Mouse (Mus musculus) forebrain, embryonic 15.5 days (tissue): ENCODE results near the gene Bcl2l15. TPM values are rescaled to one million over a fixed set of nuclear protein-coding genes. Genes with fewer than 3 reads are reported as not detected.
"Not testable (repeated sequence)": the region's sequence is repeated elsewhere in the genome, so short reads cannot be mapped to it uniquely, and the experiment has no call there.

Source experiments
- ATAC-seq: fragments of 200-750 bp; cut with Nextera tagmentation; replicated peaks from 2 replicates; pipeline ENCODE4 v1.8.0; 2017; ENCODE audit warnings: mild to moderate bottlenecking, moderate TSS enrichment, moderate library complexity
- H3K27ac ChIP-seq: fragments of 300-500 bp; sonication (generic); replicated peaks from 2 replicates; pipeline ENCODE4 v1.5.1; 2015; ENCODE audit warnings: mild to moderate bottlenecking, inconsistent platforms
- H3K27me3 ChIP-seq: fragments of 300-500 bp; sonication (generic); 2 replicates; pipeline ENCODE4 v1.6.1; 2015; ENCODE audit warnings: inconsistent platforms
- H3K36me3 ChIP-seq: fragments of 300-500 bp; sonication (generic); 2 replicates; pipeline ENCODE4 v1.6.1; 2015; ENCODE audit warnings: mild to moderate bottlenecking, inconsistent platforms
- H3K4me1 ChIP-seq: fragments of 300-500 bp; sonication (generic); 2 replicates; pipeline ENCODE4 v1.6.1; 2015; ENCODE audit warnings: inconsistent platforms
- H3K4me2 ChIP-seq: fragments of 300-500 bp; sonication (generic); replicated peaks from 2 replicates; pipeline ENCODE4 v1.6.1; 2015; ENCODE audit warnings: mild to moderate bottlenecking, inconsistent platforms
- H3K4me3 ChIP-seq: fragments of 300-500 bp; sonication (generic); 2 replicates; pipeline ENCODE4 v1.5.1; 2015; ENCODE audit warnings: mild to moderate bottlenecking, inconsistent platforms
- H3K9ac ChIP-seq: fragments of 300-500 bp; sonication (generic); replicated peaks from 2 replicates; pipeline ENCODE4 v1.6.1; 2015; ENCODE audit warnings: mild to moderate bottlenecking, inconsistent platforms
- H3K9me3 ChIP-seq: fragments of 300-500 bp; sonication (generic); 2 replicates; pipeline ENCODE4 v1.6.1; 2016; ENCODE audit warnings: inconsistent platforms
- WGBS: fragments of 180-500 bp; shearing (Covaris S2); methylation state at CpG from one replicate; pipeline ENCODE4 v1.1.7; 2015; ENCODE audit warnings: mixed read lengths; 5-methylcytosine and 5-hydroxymethylcytosine counted together
- polyA plus RNA-seq: library from polyadenylated mRNA; unstranded; fragments of >200 nt; fragmentation: Nextera tagmentation; extraction: Ambion mirVana; gene quantifications from 2 replicates; pipeline ENCODE4 v1.2.1, GENCODE M21; 2015

The Bcl2l15 gene
- polyA plus RNA-seq, 1 experiment from 2014 or later = 0.11 TPM

DNA sequence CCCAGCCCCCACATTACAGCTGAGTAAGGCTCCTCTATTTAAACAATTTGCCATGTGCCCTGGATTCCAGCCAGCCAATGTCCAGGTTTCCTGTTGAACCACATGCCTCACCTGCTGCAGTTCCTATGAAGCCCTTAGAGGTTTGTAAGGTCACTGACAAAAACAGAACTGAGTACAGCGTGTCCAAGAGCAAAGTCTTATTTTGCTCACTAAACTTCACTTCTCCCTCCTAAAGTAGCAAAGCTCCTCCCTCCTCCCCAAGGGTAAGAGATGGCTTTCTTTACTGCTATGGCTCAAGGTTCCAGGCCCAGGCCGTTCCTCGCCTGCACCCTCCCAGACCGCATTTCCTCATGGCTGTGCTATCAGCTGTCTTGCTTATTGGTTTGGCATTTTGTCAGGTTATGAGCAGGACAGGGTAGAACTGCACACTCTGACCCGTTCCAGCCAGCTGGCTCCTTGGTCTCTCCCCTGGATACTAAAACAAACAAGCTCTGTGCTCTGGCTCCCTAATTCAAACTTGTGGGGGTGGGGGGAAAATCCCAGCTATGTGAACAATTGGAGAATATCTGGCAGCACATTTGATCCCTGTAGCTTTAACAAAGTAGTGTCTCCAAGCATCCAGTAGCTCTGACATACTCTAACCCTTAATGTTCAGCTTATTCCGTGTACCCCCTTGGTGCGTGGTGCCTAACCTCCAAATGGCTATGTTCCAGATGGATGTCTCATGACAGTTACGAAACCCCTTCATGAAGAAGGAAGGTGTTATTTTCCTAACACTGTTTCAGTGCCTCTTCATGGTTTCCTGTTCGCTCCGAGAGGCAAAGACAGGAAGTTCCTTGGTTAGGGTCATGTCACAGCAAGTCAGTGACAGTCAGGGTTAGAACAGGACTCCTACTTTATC lies 30.5 kb upstream of the Bcl2l15 start:
- Histone ChIP-seq H3K4me3 (no peak overlapping the region), H3K4me1 (no peaks in the 10 kb centered on the region), H3K27ac (no peak overlapping the region; the same call in 1 of the 2 replicates), H3K27me3 (no peaks in the 10 kb centered on the region), H3K36me3 (peaks cover 39% of the 10 kb centered on the region; the same call in 1 of the 2 replicates), H3K4me2 (no peak overlapping the region), H3K9ac (no peak overlapping the region), H3K9me3 (no peaks in the 10 kb centered on the region)
- ATAC-seq = no peak
- WGBS = 89% methylated on average over 10 of the region's 10 CpGs

DNA sequence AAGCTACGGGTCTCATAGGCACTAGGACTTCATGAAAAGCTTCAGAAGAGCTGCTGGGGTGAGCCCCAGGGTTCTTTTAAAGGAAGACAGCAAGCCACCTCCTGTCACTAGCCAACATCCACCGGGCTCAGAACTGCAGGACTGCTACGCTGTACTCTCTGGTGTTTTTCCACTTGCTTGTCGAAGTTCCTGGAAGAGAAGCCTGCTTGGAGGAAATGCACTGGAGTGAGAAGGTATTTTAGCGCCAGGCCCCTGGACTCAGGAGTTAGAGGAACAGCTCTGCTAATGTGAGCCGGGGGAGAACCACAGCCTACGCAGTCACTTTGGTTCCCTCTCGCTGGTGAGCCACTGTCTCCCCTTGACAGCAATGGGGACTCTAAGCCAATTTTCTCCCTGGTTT lies 29.5 kb upstream of the Bcl2l15 start:
- no peak overlapping the region for H3K9ac ChIP-seq
- 91% methylated on average over 8 of the region's 8 CpGs for WGBS
- no peak overlapping the region for H3K4me2 ChIP-seq
- H3K4me3 ChIP-seq = no peak overlapping the region
- peaks cover 39% of the 10 kb centered on the region; the same call in 1 of the 2 replicates for H3K36me3 ChIP-seq
- H3K9me3 ChIP-seq = no peaks in the 10 kb centered on the region
- ATAC-seq = no peak
- H3K4me1 ChIP-seq = peaks cover 2% of the 10 kb centered on the region
- H3K27ac ChIP-seq = no peak overlapping the region
- H3K27me3 ChIP-seq = no peaks in the 10 kb centered on the region

DNA sequence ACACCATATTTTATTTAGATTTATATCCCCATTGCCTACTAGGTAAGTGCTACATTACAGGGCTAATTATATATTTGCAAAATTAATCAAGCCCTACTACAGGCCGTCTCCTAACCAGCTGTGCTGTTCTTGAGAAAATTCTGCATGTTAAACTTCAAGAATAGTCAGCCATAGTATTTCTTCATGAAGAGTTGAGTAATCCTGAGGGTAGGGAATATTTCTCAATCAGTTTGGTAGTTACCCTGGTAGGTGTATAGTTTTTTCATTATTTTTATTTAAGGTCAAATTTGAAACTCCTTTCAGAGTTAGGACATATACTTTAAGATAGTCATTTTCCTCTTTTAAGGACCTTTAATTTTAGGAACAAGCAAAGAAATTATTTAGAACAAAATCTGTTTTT lies 26.7 kb upstream of the Bcl2l15 start:
- H3K4me2 ChIP-seq = no peak overlapping the region
- H3K27ac ChIP-seq = no peak overlapping the region
- H3K4me3 ChIP-seq = no peak overlapping the region
- H3K27me3 ChIP-seq = no peaks in the 10 kb centered on the region
- H3K36me3 ChIP-seq = peaks cover 39% of the 10 kb centered on the region; the same call in 1 of the 2 replicates
- WGBS = 92% methylated on average over 1 of the region's 1 CpGs
- no peaks in the 10 kb centered on the region for H3K9me3 ChIP-seq
- no peak for ATAC-seq
- peaks cover 19% of the 10 kb centered on the region for H3K4me1 ChIP-seq
- H3K9ac ChIP-seq = no peak overlapping the region

DNA sequence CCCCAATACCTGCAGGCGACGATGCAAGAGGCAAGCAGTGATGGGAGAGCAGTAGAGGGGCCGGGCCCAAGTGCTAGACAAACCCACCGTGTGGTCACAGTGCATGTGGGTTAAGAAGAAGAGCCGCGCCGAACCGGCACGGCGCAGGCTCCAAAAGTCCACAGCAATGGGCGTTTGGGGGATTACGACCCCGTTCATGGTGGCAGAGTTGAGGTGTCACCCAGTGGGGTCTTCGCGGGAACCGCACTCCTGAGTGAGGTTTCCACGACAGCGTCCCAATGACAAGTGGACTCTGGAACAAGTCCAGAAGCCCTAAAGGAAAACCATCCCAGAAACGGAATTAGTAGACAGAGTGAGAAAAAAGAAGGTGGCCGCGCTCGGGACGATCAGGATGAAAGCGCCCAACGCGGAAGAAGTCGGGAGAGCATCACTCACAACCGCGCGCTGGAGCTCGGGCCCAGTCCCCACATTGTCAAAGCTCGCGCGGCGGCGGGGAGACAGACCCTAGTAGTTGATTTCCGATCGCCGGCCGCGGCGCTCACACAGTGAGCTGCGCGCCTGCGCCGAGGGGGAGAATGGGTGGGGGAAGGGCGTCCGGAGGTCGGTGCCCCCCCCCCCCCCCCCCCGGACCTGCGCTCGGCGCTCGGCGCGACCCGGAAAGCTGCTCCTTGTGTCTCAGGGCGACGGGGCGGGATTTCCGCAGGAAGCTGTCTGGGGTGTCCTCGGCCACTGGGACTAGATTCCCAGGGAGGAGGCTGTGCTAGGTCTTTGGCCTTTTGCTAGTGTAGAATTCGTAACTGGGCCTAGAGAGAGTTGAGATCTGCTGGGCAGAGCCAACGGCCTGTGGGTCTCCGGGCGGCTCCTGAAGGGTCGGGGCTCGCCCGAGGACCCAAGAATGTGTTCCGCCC lies 23.3 kb upstream of the Bcl2l15 start, which contains the start of the genes Dclre1b, Ap4b1 and Gm43064:
Gene Dclre1b (minus strand): TSS at position 554 of the 908 bp plus-strand sequence.
Gene Ap4b1 (plus strand): TSS at position 630 of the 908 bp plus-strand sequence.
Gene Gm43064 (plus strand): TSS at position 683 of the 908 bp plus-strand sequence.
- H3K36me3 ChIP-seq = peaks cover 17% of the 10 kb centered on the region; the same call in 1 of the 2 replicates
- H3K4me3 ChIP-seq = peak within 1 kb of the TSS; percentile 90
- no peaks in the 10 kb centered on the region for H3K27me3 ChIP-seq
- peak within 1 kb of the TSS; percentile 91 for H3K9ac ChIP-seq
- H3K9me3 ChIP-seq = no peaks in the 10 kb centered on the region
- H3K27ac ChIP-seq = peak within 1 kb of the TSS; percentile 88
- WGBS = under 1% methylated on average over 59 of the region's 70 CpGs
- peak; percentile 99 for ATAC-seq
- H3K4me1 ChIP-seq = peaks cover 19% of the 10 kb centered on the region
- peak within 1 kb of the TSS; percentile 81 for H3K4me2 ChIP-seq

DNA sequence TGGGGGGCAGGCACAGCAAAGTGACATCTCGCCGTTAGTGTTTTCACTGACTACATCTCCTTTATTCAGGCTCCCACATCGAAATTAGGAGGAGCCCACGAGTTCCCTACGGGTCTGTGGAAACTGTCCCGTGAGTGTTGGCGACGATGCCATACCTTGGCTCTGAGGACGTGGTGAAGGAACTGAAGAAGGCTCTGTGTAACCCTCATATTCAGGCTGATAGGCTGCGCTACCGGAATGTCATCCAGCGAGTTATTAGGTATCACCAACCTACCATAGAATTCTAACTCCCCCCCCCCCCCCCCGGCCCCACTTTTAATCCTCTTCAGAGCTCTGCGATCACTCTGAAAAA lies 22.6 kb upstream of the Bcl2l15 start:
- H3K4me3 ChIP-seq = peak overlapping the region; percentile 90
- peaks cover 12% of the 10 kb centered on the region; the same call in 1 of the 2 replicates for H3K36me3 ChIP-seq
- peak overlapping the region; percentile 81 for H3K4me2 ChIP-seq
- no peaks in the 10 kb centered on the region for H3K27me3 ChIP-seq
- no peaks in the 10 kb centered on the region for H3K9me3 ChIP-seq
- peak; percentile 69; the same call in 1 of the 2 replicates for ATAC-seq
- H3K27ac ChIP-seq = peak overlapping the region; percentile 88
- peak overlapping the region; percentile 91 for H3K9ac ChIP-seq
- peaks cover 19% of the 10 kb centered on the region for H3K4me1 ChIP-seq
- 3% methylated on average over 14 of the region's 14 CpGs for WGBS

DNA sequence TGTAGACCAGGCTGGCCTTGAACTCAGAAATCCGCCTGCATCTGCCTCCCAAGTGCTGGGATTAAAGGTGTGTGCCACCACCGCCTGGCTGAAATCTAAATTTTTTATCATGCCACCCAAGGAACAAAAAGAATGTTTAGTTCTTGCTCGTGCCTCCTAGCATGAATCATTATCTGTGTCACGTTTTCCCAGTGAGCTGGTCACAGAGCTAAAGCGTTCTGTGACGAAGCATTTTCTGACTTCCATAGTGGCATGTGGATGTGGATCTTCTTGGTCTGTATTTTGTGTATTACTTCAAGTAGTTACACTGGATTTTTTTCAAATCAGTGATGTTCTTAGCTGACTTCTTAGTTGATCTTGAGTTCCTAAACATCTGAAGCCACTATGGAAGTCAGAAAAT lies 21.4 kb upstream of the Bcl2l15 start:
- no peaks in the 10 kb centered on the region for H3K27me3 ChIP-seq
- WGBS = 88% methylated on average over 6 of the region's 6 CpGs
- H3K9me3 ChIP-seq = no peaks in the 10 kb centered on the region
- H3K9ac ChIP-seq = no peak overlapping the region
- no peak overlapping the region for H3K27ac ChIP-seq
- H3K4me3 ChIP-seq = no peak overlapping the region
- ATAC-seq = no peak
- H3K4me1 ChIP-seq = peaks cover 19% of the 10 kb centered on the region
- peaks cover 11% of the 10 kb centered on the region for H3K36me3 ChIP-seq
- no peak overlapping the region for H3K4me2 ChIP-seq

DNA sequence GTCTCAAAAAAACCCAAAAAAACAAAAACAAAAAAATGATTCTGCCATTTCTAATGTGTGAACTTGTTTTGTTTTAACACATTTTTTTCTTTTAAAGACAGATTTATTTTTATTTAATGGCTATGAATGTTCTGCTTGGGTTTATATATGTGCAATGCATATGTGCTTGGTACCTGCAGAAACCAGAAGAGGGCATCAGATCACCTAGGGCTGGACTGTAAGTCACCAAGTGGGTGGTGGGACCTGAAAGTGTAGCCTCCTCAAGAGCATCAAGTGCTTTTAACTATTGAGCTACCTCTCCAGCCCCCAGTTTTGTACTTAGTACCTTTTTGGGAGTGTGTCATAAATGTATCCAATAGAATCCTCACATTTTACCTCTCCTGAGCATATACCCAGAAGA lies 4.9 kb upstream of the Bcl2l15 start:
- H3K4me1 ChIP-seq = no peaks in the 10 kb centered on the region
- no peak overlapping the region for H3K9ac ChIP-seq
- H3K4me2 ChIP-seq = no peak overlapping the region
- no peak overlapping the region for H3K4me3 ChIP-seq
- H3K27ac ChIP-seq = no peak overlapping the region
- H3K9me3 ChIP-seq = no peaks in the 10 kb centered on the region
- no peaks in the 10 kb centered on the region for H3K27me3 ChIP-seq
- ATAC-seq = no peak
- peaks cover 4% of the 10 kb centered on the region; the same call in 1 of the 2 replicates for H3K36me3 ChIP-seq

DNA sequence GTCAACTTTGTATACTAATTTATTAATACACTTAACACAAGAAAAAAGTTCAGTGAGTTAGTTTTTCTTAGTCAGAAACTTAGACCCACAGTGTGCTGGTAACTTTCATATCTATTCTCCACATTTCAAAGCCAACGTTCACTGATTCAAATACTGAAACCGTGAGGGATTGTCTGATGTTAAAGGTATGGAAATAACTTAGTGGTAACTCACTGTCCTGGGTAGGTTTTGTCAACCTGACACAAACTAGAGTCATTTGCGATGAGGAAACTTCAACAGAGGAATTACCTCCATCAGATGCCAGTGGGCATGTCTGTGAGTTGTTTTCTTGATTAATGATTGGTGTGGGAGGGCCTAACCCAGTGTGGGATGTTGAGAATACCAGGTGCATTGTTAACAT lies 3.4 kb upstream of the Bcl2l15 start:
- Histone ChIP-seq H3K9ac (no peak overlapping the region), H3K4me2 (no peak overlapping the region), H3K27ac (no peak overlapping the region), H3K4me3 (no peak overlapping the region), H3K9me3 (no peaks in the 10 kb centered on the region), H3K4me1 (no peaks in the 10 kb centered on the region), H3K36me3 (no peaks in the 10 kb centered on the region), H3K27me3 (no peaks in the 10 kb centered on the region)
- 92% methylated on average over 3 of the region's 3 CpGs for WGBS
- no peak for ATAC-seq

DNA sequence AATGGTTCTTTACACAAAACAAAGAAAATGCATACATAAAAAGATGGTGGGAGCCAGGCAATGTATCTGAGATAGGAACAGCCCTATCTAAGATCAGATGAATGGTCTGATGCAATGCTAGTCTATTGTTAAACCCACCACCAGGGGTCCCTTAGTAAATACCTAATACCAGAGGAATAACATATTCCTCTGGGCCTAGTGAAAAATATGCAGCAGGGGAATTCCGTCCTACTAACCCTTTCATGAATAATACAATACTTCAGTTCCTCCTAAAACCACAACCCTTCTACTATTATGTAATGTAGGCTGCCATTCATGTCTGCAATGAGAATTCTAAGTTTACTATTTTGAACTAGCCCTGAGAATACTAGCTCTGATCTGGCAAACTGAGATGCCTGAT lies 1.7 kb upstream of the Bcl2l15 start:
- H3K36me3 ChIP-seq, H3K9ac ChIP-seq, H3K27ac ChIP-seq, ATAC-seq, H3K27me3 ChIP-seq, H3K4me1 ChIP-seq, H3K4me3 ChIP-seq, H3K4me2 ChIP-seq, H3K9me3 ChIP-seq: not testable (repeated sequence)
- WGBS = 50% methylated on average over 1 of the region's 1 CpGs

DNA sequence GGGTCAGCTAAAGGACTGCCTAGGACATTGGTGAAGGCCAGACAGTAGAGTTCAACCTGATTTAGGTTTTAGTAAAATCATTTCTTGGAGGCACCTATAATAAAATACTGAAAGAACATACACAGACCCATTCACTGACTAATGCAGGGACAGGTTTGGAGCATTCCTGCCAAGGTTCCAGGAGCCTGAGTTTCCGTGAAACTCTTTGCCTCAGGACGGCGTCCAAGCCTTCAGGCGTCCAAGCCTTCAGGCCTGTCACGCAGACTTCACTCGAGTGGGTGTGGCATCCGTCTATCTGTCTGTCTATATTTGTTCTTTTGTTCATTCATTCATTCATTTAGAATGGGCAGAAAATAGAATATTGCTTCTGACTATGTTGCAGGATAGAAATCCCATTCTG lies 1.3 kb upstream of the Bcl2l15 start:
- Histone ChIP-seq H3K9ac (no peak overlapping the region), H3K27ac (no peak overlapping the region), H3K27me3 (no peaks in the 10 kb centered on the region), H3K4me1 (no peaks in the 10 kb centered on the region), H3K4me3 (no peak overlapping the region), H3K4me2 (no peak overlapping the region), H3K9me3 (no peaks in the 10 kb centered on the region), H3K36me3 (no peaks in the 10 kb centered on the region)
- ATAC-seq = no peak
- 84% methylated on average over 7 of the region's 7 CpGs for WGBS

DNA sequence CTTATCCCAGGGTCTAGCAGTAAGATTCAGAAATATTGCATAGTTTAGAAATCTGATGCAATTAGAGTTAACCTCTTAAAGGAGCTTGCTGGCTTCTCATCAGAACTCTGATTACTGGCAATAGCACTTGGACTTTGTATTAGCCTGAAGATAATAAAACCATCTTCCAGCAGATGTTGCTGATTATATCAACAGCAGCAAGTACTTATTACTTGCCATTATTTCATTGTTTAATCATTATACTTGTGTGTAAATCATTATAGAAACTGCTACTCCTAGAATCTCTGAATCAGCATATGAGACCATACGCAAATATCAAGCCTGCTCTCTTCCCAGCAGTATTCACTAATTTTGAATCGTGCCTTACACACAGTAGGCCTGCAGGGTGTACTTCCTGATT lies 1.6 kb downstream of the Bcl2l15 start:
- 85% methylated on average over 2 of the region's 2 CpGs for WGBS

More for the DNA sequence above, 1.6 kb downstream of the Bcl2l15 start:
- Histone ChIP-seq H3K9me3 (no peaks in the 10 kb centered on the region), H3K9ac (no peak overlapping the region), H3K36me3 (no peaks in the 10 kb centered on the region), H3K4me3 (no peak overlapping the region), H3K4me2 (no peak overlapping the region), H3K27ac (no peak overlapping the region), H3K4me1 (no peaks in the 10 kb centered on the region), H3K27me3 (no peaks in the 10 kb centered on the region)
- ATAC-seq = no peak
